Mouse (Mus musculus) forebrain, embryonic 11.5 days (tissue): ENCODE measurements around the gene Cd3eap. TPM values are rescaled to one million over a fixed set of nuclear protein-coding genes. Genes with fewer than 3 reads are reported as not detected.

Source experiments
- ATAC-seq: fragments of 200-750 bp; cut with Nextera tagmentation; replicated peaks from 2 replicates; pipeline ENCODE4 v1.8.0; 2017; ENCODE audit warnings: moderate TSS enrichment; ENCODE audit not compliant: low FRiP score
- DNase-seq: peaks from one replicate; pipeline ENCODE4 v3.0.0-alpha.2; 2017; ENCODE audit warnings: low spot score
- H3K27ac ChIP-seq: fragments of 300-500 bp; sonication (generic); 2 replicates; pipeline ENCODE4 v1.5.1; 2014; ENCODE audit warnings: low read depth, low read length
- H3K27me3 ChIP-seq: fragments of 300-500 bp; sonication (generic); 2 replicates; pipeline ENCODE4 v1.6.1; 2014; ENCODE audit warnings: mild to moderate bottlenecking, low read length, mixed read lengths; ENCODE audit not compliant: control insufficient read depth, insufficient read depth
- H3K36me3 ChIP-seq: fragments of 300-500 bp; sonication (generic); 2 replicates; pipeline ENCODE4 v1.6.1; 2014; ENCODE audit warnings: mild to moderate bottlenecking, low read length, moderate library complexity, mixed read lengths; ENCODE audit not compliant: control insufficient read depth, insufficient read depth
- H3K4me1 ChIP-seq: fragments of 300-500 bp; sonication (generic); replicated peaks from 2 replicates; pipeline ENCODE4 v1.6.1; 2014; ENCODE audit warnings: low read length, mixed read lengths; ENCODE audit not compliant: control insufficient read depth, insufficient read depth
- H3K4me2 ChIP-seq: fragments of 300-500 bp; sonication (generic); 2 replicates; pipeline ENCODE4 v1.6.1; 2014; ENCODE audit warnings: low read depth, mild to moderate bottlenecking, low read length, moderate library complexity, mixed read lengths; ENCODE audit not compliant: severe bottlenecking
- H3K4me3 ChIP-seq: fragments of 300-500 bp; sonication (generic); 2 replicates; pipeline ENCODE4 v1.5.1; 2014; ENCODE audit warnings: low read depth, low read length
- H3K9ac ChIP-seq: fragments of 300-500 bp; sonication (generic); 2 replicates; pipeline ENCODE4 v1.6.1; 2014; ENCODE audit warnings: low read length
- H3K9me3 ChIP-seq: fragments of 300-500 bp; sonication (generic); 2 replicates; pipeline ENCODE4 v1.6.1; 2016; ENCODE audit warnings: low read length, mixed read lengths; ENCODE audit not compliant: control insufficient read depth
- WGBS: fragments of 180-500 bp; shearing (Covaris S2); extraction: QIAGEN DNeasy Blood & Tissue Kit; methylation state at CpG from one replicate; pipeline ENCODE4 v1.1.7; 2014; 5-methylcytosine and 5-hydroxymethylcytosine counted together
- polyA plus RNA-seq: library from polyadenylated mRNA; unstranded; fragments of >200 nt; fragmentation: Nextera tagmentation; extraction: Ambion mirVana; gene quantifications from 2 replicates; pipeline ENCODE4 v1.2.1, GENCODE M21; 2014

Cd3eap gene
- polyA plus RNA-seq, 1 experiment from 2014 or later = 24.0 TPM

DNA sequence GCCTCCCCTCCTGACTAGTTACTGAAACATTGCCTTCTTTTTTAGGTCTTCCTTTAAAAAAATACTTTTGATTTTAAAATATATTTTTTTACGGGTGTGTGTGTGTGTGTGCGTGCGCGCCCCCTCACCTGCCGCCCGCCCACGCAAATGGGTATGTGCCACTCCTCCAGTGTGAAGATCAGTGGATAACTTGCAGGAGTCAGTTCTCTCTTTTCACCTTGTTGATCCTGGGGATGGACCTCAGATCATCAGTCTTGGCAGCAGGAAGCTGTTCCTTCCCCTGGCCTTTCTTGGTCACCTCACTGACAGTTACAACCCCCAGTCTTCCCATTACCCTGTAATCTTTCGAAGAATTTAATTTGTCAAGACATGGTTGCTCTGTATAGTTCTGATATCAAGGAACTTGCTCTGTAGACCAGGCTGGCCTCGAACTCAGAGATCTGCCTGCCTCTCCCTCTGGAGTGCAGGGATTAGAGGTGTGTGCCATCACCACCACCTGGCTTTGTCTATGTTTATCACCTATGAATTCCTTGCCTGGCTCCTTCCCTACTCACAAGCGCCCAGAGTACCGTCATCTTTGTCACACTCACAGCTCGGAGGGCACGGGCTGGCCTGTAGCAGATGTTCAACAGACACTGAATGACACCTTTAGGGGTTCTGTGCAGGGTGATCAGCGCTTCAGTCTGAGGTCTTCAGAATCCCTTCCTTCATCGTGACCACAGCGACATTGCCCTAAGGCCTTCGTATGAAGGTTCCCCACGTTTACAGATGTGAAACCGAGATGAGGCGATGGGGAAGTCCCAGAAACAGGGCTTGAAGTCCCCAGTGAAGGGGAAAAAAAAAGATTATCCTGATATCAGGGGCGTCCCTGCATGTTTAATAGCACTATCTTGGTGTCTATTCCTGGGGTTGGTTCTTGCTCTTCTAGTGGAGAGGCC, 33.8 kb downstream of the Cd3eap start:
- Histone ChIP-seq H3K9ac (no peak overlapping the region), H3K4me2 (no peak overlapping the region; the same call in 1 of the 2 replicates), H3K4me1 (peaks cover 12% of the 10 kb centered on the region; the same call in 1 of the 2 replicates), H3K4me3 (no peak overlapping the region), H3K9me3 (no peaks in the 10 kb centered on the region), H3K27me3 (no peaks in the 10 kb centered on the region), H3K27ac (no peak overlapping the region), H3K36me3 (no peaks in the 10 kb centered on the region)
- 74% methylated on average over 21 of the region's 21 CpGs for WGBS
- no peak for DNase-seq
- ATAC-seq = no peak

DNA sequence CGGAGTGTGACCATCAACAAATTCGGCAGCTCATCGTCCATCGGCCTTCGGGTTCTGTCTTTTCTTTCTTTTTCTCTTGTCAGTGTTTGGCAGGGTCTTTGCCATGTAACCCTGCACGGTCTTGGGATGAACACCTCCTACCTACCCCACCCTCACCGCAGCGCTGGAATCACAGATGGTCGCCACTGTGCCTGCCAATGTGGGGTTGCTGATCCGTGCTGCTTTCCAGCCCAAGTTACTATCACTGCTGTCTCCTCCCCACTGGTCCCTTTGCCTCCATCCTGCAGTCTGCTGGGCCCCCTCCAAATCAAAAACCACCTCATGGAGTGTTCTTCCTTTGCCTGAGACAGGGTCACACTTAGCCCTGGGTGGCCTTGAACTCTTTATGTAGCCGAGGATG, 35.1 kb downstream of the Cd3eap start:
- Histone ChIP-seq H3K4me3 (no peak overlapping the region), H3K27ac (no peak overlapping the region), H3K36me3 (no peaks in the 10 kb centered on the region), H3K9ac (no peak overlapping the region), H3K4me1 (peaks cover 15% of the 10 kb centered on the region; the same call in 1 of the 2 replicates), H3K27me3 (no peaks in the 10 kb centered on the region), H3K4me2 (no peak overlapping the region), H3K9me3 (no peaks in the 10 kb centered on the region)
- no peak for ATAC-seq
- 87% methylated on average over 11 of the region's 11 CpGs for WGBS
- no peak for DNase-seq

DNA sequence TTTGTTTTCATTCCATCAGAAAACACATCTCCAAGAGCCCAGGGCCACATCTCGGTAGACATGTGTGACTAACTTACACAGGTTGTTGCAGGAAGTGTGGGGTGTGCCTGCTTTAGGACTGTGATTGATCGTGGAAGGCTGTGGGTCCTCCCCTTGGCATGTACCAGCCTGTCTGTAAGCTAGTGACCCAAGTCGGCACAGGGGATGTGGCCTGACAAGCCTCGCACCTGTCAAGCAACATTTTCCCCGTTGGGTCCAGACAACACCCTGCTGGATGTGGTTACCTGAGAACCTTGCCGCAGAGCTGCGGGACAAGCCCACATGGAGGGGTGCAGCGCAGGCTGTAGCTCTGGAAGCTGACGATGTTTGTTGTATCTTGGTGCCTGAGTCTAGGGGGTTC, 36.8 kb downstream of the Cd3eap start:
- Histone ChIP-seq H3K27me3 (no peaks in the 10 kb centered on the region), H3K4me1 (peaks cover 11% of the 10 kb centered on the region; the same call in 1 of the 2 replicates), H3K9ac (no peak overlapping the region), H3K4me2 (no peak overlapping the region), H3K4me3 (no peak overlapping the region), H3K36me3 (no peaks in the 10 kb centered on the region), H3K9me3 (no peaks in the 10 kb centered on the region), H3K27ac (no peak overlapping the region)
- DNase-seq (no peak), ATAC-seq (no peak)
- 61% methylated on average over 9 of the region's 9 CpGs for WGBS

DNA sequence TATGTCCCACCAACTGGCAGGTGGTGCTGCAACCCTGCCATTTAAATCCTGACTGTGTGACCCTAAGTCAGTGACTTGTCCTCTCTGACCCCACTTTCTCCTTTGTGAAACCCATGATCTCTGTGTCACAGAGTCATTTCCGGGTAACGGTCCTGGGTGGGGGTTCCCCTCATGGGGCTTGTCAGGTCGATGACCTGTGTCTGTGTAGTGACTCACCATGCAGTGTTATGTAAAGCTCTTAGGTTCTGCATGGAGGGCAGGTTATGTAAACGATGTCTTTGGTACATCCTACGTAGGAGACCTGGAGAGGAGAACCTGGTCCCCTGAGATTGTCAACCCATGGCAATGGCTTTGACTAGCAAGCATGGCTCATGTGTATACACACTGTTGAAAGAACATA, 37.8 kb downstream of the Cd3eap start:
- Histone ChIP-seq H3K4me3 (no peak overlapping the region), H3K4me1 (peaks cover 4% of the 10 kb centered on the region; the same call in 1 of the 2 replicates), H3K27ac (no peak overlapping the region), H3K9me3 (no peaks in the 10 kb centered on the region), H3K36me3 (no peaks in the 10 kb centered on the region), H3K9ac (no peak overlapping the region), H3K27me3 (no peaks in the 10 kb centered on the region), H3K4me2 (no peak overlapping the region)
- WGBS = 75% methylated on average over 5 of the region's 5 CpGs
- DNase-seq (no peak), ATAC-seq (no peak)

DNA sequence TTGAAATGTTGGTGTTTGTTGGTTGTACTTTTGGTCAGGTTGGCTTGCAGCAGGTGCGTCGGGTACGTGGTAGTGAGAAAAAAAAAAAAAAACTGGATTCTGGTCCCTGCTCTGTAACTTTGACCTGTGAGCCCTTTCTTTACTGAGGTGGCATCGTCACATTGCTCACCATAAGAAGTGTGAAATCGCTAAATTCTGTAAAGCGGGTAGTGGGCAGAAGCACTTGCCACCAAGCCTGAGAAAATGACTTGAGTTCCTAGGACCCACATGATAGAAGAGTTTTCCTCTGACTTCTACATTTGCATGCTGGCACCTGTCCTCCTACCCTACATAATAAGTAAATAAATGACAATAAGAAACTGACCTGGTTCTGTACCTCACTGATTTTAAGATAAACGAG, 38.6 kb downstream of the Cd3eap start:
- 48% methylated on average over 7 of the region's 7 CpGs for WGBS
- H3K4me3 ChIP-seq = no peak overlapping the region
- no peak overlapping the region for H3K4me2 ChIP-seq
- H3K27ac ChIP-seq = no peak overlapping the region
- H3K27me3 ChIP-seq = no peaks in the 10 kb centered on the region
- DNase-seq (no peak), ATAC-seq (no peak)
- H3K36me3 ChIP-seq = no peaks in the 10 kb centered on the region
- H3K4me1 ChIP-seq = peaks cover 3% of the 10 kb centered on the region; the same call in 1 of the 2 replicates
- no peak overlapping the region for H3K9ac ChIP-seq
- H3K9me3 ChIP-seq = no peaks in the 10 kb centered on the region

DNA sequence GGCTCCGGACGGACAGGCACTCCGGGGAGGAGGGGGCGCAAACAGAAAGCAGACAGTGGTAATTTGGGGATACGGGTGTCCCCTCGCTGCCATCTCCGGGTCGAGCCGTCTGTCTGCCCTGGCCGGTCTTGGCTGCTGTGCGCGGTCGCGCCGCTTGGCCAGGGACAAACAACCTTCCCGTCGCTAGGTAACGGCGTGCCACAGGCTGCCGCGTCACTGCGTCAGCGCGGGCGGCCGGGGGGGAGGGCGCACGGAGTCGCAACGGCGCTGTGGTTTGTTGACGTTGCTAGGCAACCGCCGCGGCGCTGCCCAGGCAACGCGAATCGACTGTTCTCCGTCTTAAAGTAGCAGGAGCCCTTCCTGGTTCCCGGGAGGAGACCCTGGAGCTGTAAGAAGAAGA, 39.4 kb downstream of the Cd3eap start:
- peaks cover 3% of the 10 kb centered on the region; the same call in 1 of the 2 replicates for H3K4me1 ChIP-seq
- H3K9me3 ChIP-seq = no peaks in the 10 kb centered on the region
- no peaks in the 10 kb centered on the region for H3K36me3 ChIP-seq
- WGBS = 0% methylated on average over 41 of the region's 41 CpGs
- peak overlapping the region; percentile 35; the same call in 1 of the 2 replicates for H3K9ac ChIP-seq
- H3K4me2 ChIP-seq = peak overlapping the region; percentile 74
- no peak overlapping the region for H3K27ac ChIP-seq
- DNase-seq = peak; percentile 98
- peak; percentile 97 for ATAC-seq
- no peaks in the 10 kb centered on the region for H3K27me3 ChIP-seq
- peak overlapping the region; percentile 35 for H3K4me3 ChIP-seq

DNA sequence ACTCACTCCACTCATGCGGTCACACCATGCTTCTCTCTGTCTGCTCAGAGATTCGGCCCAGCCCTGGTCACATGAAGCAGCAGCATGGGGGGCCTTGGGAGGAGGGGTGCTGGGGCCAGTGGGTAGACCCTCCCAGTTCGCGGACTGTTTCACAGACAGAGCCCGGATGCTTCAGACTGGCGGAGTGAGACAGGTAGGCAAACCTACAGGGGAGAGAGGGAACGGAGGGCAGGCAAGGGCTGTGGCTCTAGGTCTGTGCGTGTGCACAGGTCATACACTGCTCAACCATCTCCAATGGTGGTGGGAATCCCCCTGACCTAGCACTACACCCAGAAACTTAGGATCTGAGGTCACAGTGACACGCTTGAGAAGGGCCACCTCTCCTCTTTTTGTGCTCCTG, 39.8 kb downstream of the Cd3eap start:
- Histone ChIP-seq H3K9me3 (no peaks in the 10 kb centered on the region), H3K27me3 (no peaks in the 10 kb centered on the region), H3K36me3 (no peaks in the 10 kb centered on the region), H3K27ac (no peak overlapping the region), H3K4me2 (peak overlapping the region; percentile 74), H3K4me1 (peaks cover 3% of the 10 kb centered on the region; the same call in 1 of the 2 replicates), H3K9ac (peak overlapping the region; percentile 35; the same call in 1 of the 2 replicates), H3K4me3 (peak overlapping the region; percentile 35)
- WGBS = 18% methylated on average over 9 of the region's 9 CpGs
- ATAC-seq = peak; percentile 57
- no peak for DNase-seq

DNA sequence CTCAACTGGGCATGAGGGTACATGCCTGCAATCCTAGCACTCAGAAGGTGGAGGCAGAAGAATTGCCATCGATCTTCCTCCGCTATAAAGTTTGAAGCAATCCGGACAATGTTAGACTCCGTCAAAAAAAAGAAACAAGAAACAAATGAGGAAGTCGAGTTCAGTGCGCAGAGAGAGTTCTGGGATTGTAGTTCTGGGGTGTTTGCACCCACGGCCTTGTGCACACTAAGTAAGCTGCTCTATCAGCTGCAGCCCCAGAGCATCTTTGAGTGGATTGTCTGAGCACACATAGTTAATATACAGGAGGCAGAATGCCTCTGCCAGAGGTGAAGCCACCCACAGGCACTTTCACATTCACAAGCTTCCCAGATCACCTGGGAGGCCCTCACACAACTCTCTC, 40.6 kb downstream of the Cd3eap start:
- Histone ChIP-seq H3K9me3 (no peaks in the 10 kb centered on the region), H3K4me2 (no peak overlapping the region), H3K36me3 (no peaks in the 10 kb centered on the region), H3K27me3 (no peaks in the 10 kb centered on the region), H3K4me1 (peaks cover 3% of the 10 kb centered on the region; the same call in 1 of the 2 replicates), H3K4me3 (no peak overlapping the region), H3K9ac (no peak overlapping the region), H3K27ac (no peak overlapping the region)
- no peak for ATAC-seq
- DNase-seq = no peak
- WGBS = 78% methylated on average over 7 of the region's 7 CpGs
